Mouse (Mus musculus): ENCODE measurements around the gene Mptx2. TPM values are rescaled to one million over a fixed set of nuclear protein-coding genes. Genes with fewer than 3 reads are reported as not detected.
"Not testable (repeated sequence)": the region's sequence is repeated elsewhere in the genome, so short reads cannot be mapped to it uniquely, and the experiment has no call there.

The Mptx2 gene
- polyA plus RNA-seq, 1 experiment from 2014 or later: not detected

- peak; percentile 94 for ATAC-seq
Measured at GRCm38 (mm10) chr1:173249888-173250287, 27.7 kb downstream of the Mptx2 start.

GRCm38 (mm10) chr1:173237004-173237403 lies 40.6 kb downstream of the Mptx2 start:
- WGBS: 82% methylated on average over 1 of the region's 1 CpGs
- ATAC-seq: not testable (repeated sequence)

More at GRCm38 (mm10) chr1:173249888-173250287, 27.7 kb downstream of the Mptx2 start:
- H3K4me3 ChIP-seq (replicated peaks): no peak overlapping the region
- no peaks in the 10 kb centered on the region for H3K9me3 ChIP-seq
- no peaks in the 10 kb centered on the region for H3K36me3 ChIP-seq
- H3K9ac ChIP-seq: no peak overlapping the region
- WGBS: 80% methylated on average over 3 of the region's 3 CpGs
- no peaks in the 10 kb centered on the region for H3K27me3 ChIP-seq (replicated peaks)
- H3K4me2 ChIP-seq (replicated peaks): no peak overlapping the region
- no peak overlapping the region for H3K27ac ChIP-seq
- no peaks in the 10 kb centered on the region for H3K4me1 ChIP-seq (replicated peaks)

GRCm38 (mm10) chr1:173227081-173227480 lies 50.5 kb downstream of the Mptx2 start, which contains the start of gene Fcer1a:
Fcer1a (minus strand) TSS chr1:173227214.
- H3K4me1 ChIP-seq (replicated peaks): no peaks in the 10 kb centered on the region
- no peak within 1 kb of the TSS for H3K4me2 ChIP-seq (replicated peaks)
- no peaks in the 10 kb centered on the region for H3K36me3 ChIP-seq
- H3K4me3 ChIP-seq (replicated peaks): no peak within 1 kb of the TSS
- no peak within 1 kb of the TSS for H3K9ac ChIP-seq
- no peaks in the 10 kb centered on the region for H3K27me3 ChIP-seq (replicated peaks)
- no peak for ATAC-seq
- WGBS: 73% methylated on average over 2 of the region's 2 CpGs
- H3K9me3 ChIP-seq: no peaks in the 10 kb centered on the region
- H3K27ac ChIP-seq: no peak within 1 kb of the TSS

More at GRCm38 (mm10) chr1:173237004-173237403, 40.6 kb downstream of the Mptx2 start:
- not testable (repeated sequence) for H3K27me3 ChIP-seq (replicated peaks); H3K4me3 ChIP-seq (replicated peaks); H3K36me3 ChIP-seq; H3K9ac ChIP-seq; H3K4me2 ChIP-seq (replicated peaks); H3K9me3 ChIP-seq; H3K4me1 ChIP-seq (replicated peaks); H3K27ac ChIP-seq

Other genes with a start within 250 kb of the Mptx2 start
- gene Olfr1408, start 140.4 kb downstream of the Mptx2 start, polyA plus RNA-seq (2015; fragmentation: Nextera tagmentation; extraction: Ambion mirVana): not detected in 2 replicates
- gene Olfr1406, start 87.1 kb downstream of the Mptx2 start, polyA plus RNA-seq (2015; fragmentation: Nextera tagmentation; extraction: Ambion mirVana): not detected in 2 replicates
- not detected in 2 replicates for gene Olfr218, start 80.0 kb downstream of the Mptx2 start, polyA plus RNA-seq (2015; fragmentation: Nextera tagmentation; extraction: Ambion mirVana)
- not detected in 2 replicates for gene Olfr1404, start 65.4 kb downstream of the Mptx2 start, polyA plus RNA-seq (2015; fragmentation: Nextera tagmentation; extraction: Ambion mirVana)
- gene Fcer1a, start 50.6 kb downstream of the Mptx2 start, polyA plus RNA-seq (2015; fragmentation: Nextera tagmentation; extraction: Ambion mirVana): 0.23 TPM in 1 of 2 replicates, not detected in the other
- not detected in 2 replicates for gene Olfr418, start 11.8 kb downstream of the Mptx2 start, polyA plus RNA-seq (2015; fragmentation: Nextera tagmentation; extraction: Ambion mirVana)
- gene Ackr1, start 56.0 kb upstream of the Mptx2 start, polyA plus RNA-seq (2015; fragmentation: Nextera tagmentation; extraction: Ambion mirVana): 2.1 and 2.6 TPM in 2 replicates
- gene Aim2, start 73.1 kb upstream of the Mptx2 start, polyA plus RNA-seq (2015; fragmentation: Nextera tagmentation; extraction: Ambion mirVana): 3.7 and 4.4 TPM in 2 replicates
- 2.2 and 2.4 TPM in 2 replicates for gene Cadm3, start 89.9 kb upstream of the Mptx2 start, polyA plus RNA-seq (2015; fragmentation: Nextera tagmentation; extraction: Ambion mirVana)
- 0.10 and 0.16 TPM in 2 replicates for gene Ifi206, start 213.3 kb upstream of the Mptx2 start, polyA plus RNA-seq (2015; fragmentation: Nextera tagmentation; extraction: Ambion mirVana)

Data from intestine, embryonic 15.5 days (tissue).